Mouse (Mus musculus): ENCODE results near the gene Prdm11. TPM values are rescaled to one million over a fixed set of nuclear protein-coding genes. Genes with fewer than 3 reads are reported as not detected.

The Prdm11 gene
- total and polyA plus RNA-seq, 2 experiments from 2014 or later, result 1.5 to 7.9 TPM

GRCm38 (mm10) chr2:92953450-92953849, 92.5 kb downstream of the Prdm11 start:
- Histone ChIP-seq H3K9ac (no peak overlapping the region), H3K27ac (ENCODE audit: low read depth, low read length) (no peak overlapping the region), H3K4me1 (ENCODE audit: insufficient read depth) (no peaks in the 10 kb centered on the region), H3K36me3 (ENCODE audit: insufficient read depth) (no peaks in the 10 kb centered on the region), H3K9me3 (ENCODE audit: low read length) (no peaks in the 10 kb centered on the region), H3K4me3 (ENCODE audit: low read depth, low read length) (no peak overlapping the region), H3K4me2 (ENCODE audit: low read depth) (no peak overlapping the region), H3K27me3 (ENCODE audit: insufficient read depth, low read length) (no peaks in the 10 kb centered on the region)
- TF ChIP-seq CTCF (IDR thresholded peaks at IDR 0.05; ENCODE audit: low read depth), result no peak
- ATAC-seq (no peak), DNase-seq (no peak)
- WGBS, result 88% methylated on average over 17 of the region's 17 CpGs

GRCm38 (mm10) chr2:92949518-92949917, 96.4 kb downstream of the Prdm11 start:
- no peaks in the 10 kb centered on the region for H3K27me3 ChIP-seq (ENCODE audit: insufficient read depth, low read length)
- H3K4me3 ChIP-seq (ENCODE audit: low read depth, low read length), result no peak overlapping the region
- ATAC-seq (no peak), DNase-seq (no peak)
- no peak overlapping the region for H3K4me2 ChIP-seq (ENCODE audit: low read depth)
- no peak for TF ChIP-seq CTCF (IDR thresholded peaks at IDR 0.05; ENCODE audit: low read depth)
- H3K4me1 ChIP-seq (ENCODE audit: insufficient read depth), result no peaks in the 10 kb centered on the region
- 17% methylated on average over 1 of the region's 1 CpGs for WGBS
- H3K36me3 ChIP-seq (ENCODE audit: insufficient read depth), result no peaks in the 10 kb centered on the region
- no peak overlapping the region for H3K27ac ChIP-seq (ENCODE audit: low read depth, low read length)
- no peak overlapping the region for H3K9ac ChIP-seq
- H3K9me3 ChIP-seq (ENCODE audit: low read length), result no peaks in the 10 kb centered on the region

GRCm38 (mm10) chr2:92948699-92949300, 97.2 kb downstream of the Prdm11 start:
- WGBS, result 62% methylated on average over 7 of the region's 7 CpGs
- no peak overlapping the region for H3K27ac ChIP-seq (ENCODE audit: low read depth, low read length)
- H3K4me1 ChIP-seq (ENCODE audit: insufficient read depth), result no peaks in the 10 kb centered on the region
- ATAC-seq (no peak), DNase-seq (no peak)
- no peak overlapping the region for H3K9ac ChIP-seq
- no peak for TF ChIP-seq CTCF (IDR thresholded peaks at IDR 0.05; ENCODE audit: low read depth)
- no peak overlapping the region for H3K4me3 ChIP-seq (ENCODE audit: low read depth, low read length)
- H3K36me3 ChIP-seq (ENCODE audit: insufficient read depth), result no peaks in the 10 kb centered on the region
- no peak overlapping the region for H3K4me2 ChIP-seq (ENCODE audit: low read depth)
- no peaks in the 10 kb centered on the region for H3K27me3 ChIP-seq (ENCODE audit: insufficient read depth, low read length)
- H3K9me3 ChIP-seq (ENCODE audit: low read length), result no peaks in the 10 kb centered on the region

- Histone ChIP-seq H3K4me1 (ENCODE audit: insufficient read depth) (no peaks in the 10 kb centered on the region), H3K9me3 (ENCODE audit: low read length) (no peaks in the 10 kb centered on the region), H3K36me3 (ENCODE audit: insufficient read depth) (no peaks in the 10 kb centered on the region), H3K27me3 (ENCODE audit: insufficient read depth, low read length) (no peaks in the 10 kb centered on the region), H3K4me2 (ENCODE audit: low read depth) (no peak overlapping the region), H3K9ac (no peak overlapping the region), H3K27ac (ENCODE audit: low read depth, low read length) (no peak overlapping the region), H3K4me3 (ENCODE audit: low read depth, low read length) (no peak overlapping the region)
- ATAC-seq (peak; percentile 40; the same call in 1 of the 2 replicates), DNase-seq (peak; percentile 9)
- WGBS, result 17% methylated on average over 12 of the region's 12 CpGs
- no peak for TF ChIP-seq CTCF (IDR thresholded peaks at IDR 0.05; ENCODE audit: low read depth)
Measured at GRCm38 (mm10) chr2:92947981-92948698, 97.8 kb downstream of the Prdm11 start.

GRCm38 (mm10) chr2:92945824-92946598, 100.0 kb downstream of the Prdm11 start:
- no peak for TF ChIP-seq CTCF (IDR thresholded peaks at IDR 0.05; ENCODE audit: low read depth)
- H3K27me3 ChIP-seq (ENCODE audit: insufficient read depth, low read length), result no peaks in the 10 kb centered on the region
- H3K27ac ChIP-seq (ENCODE audit: low read depth, low read length), result no peak overlapping the region
- H3K9me3 ChIP-seq (ENCODE audit: low read length), result no peaks in the 10 kb centered on the region
- no peaks in the 10 kb centered on the region for H3K36me3 ChIP-seq (ENCODE audit: insufficient read depth)
- H3K4me3 ChIP-seq (ENCODE audit: low read depth, low read length), result no peak overlapping the region
- ATAC-seq (no peak), DNase-seq (no peak)
- no peaks in the 10 kb centered on the region for H3K4me1 ChIP-seq (ENCODE audit: insufficient read depth)
- no peak overlapping the region for H3K9ac ChIP-seq
- WGBS, result 90% methylated on average over 11 of the region's 11 CpGs
- no peak overlapping the region for H3K4me2 ChIP-seq (ENCODE audit: low read depth)

- Histone ChIP-seq H3K36me3 (ENCODE audit: insufficient read depth) (no peaks in the 10 kb centered on the region), H3K9ac (no peak overlapping the region), H3K4me1 (ENCODE audit: insufficient read depth) (no peaks in the 10 kb centered on the region), H3K27ac (ENCODE audit: low read depth, low read length) (no peak overlapping the region), H3K27me3 (ENCODE audit: insufficient read depth, low read length) (no peaks in the 10 kb centered on the region), H3K9me3 (ENCODE audit: low read length) (no peaks in the 10 kb centered on the region), H3K4me2 (ENCODE audit: low read depth) (no peak overlapping the region), H3K4me3 (ENCODE audit: low read depth, low read length) (no peak overlapping the region)
- ATAC-seq, result no peak
- TF ChIP-seq CTCF (IDR thresholded peaks at IDR 0.05; ENCODE audit: low read depth), result no peak
- no peak for DNase-seq
- 91% methylated on average over 11 of the region's 11 CpGs for WGBS
Measured at GRCm38 (mm10) chr2:92945125-92945746, 100.7 kb downstream of the Prdm11 start.

All from forebrain, postnatal 0 days (tissue).